Mouse (Mus musculus): Measurements from ENCODE around the gene Dgkd.

GRCm38 (mm10) chr1:87877552-87878283 is 24.6 kb downstream of the Dgkd start:
- no peak for TF ChIP-seq CTCF (IDR thresholded peaks at IDR 0.05; ENCODE audit: extremely low read depth, insufficient read length, insufficient replicate concordance, low read depth, low read length)
- no peak for TF ChIP-seq POLR2A (IDR thresholded peaks at IDR 0.05; ENCODE audit: low read depth, low read length)

Data from small intestine, adult 2 months (tissue).